Mouse (Mus musculus): Measurements from ENCODE around the gene Nsmce3.

Gene Nsmce3

DNA sequence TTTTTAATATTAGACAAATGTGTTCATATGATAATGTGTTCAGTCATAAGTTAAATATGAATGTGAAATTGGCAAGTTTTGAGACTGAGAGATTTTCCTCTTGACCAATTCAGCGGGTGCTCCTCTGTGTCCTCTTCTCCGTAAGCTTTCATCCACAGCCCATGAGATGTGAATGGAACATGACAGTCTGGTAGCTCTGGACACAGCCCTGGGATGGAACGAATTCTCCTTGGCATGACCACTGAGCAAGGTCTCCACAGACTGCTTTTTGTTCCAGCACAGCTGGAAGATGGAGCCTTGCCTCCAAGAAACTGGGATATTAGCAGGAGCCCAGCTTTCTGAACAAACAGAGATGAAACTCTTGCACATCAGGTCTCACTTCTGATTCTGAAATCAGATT lies 9.8 kb downstream of the Nsmce3 start:
- no peak for DNase-seq (ENCODE audit: low spot score in 2 of 2)

DNA sequence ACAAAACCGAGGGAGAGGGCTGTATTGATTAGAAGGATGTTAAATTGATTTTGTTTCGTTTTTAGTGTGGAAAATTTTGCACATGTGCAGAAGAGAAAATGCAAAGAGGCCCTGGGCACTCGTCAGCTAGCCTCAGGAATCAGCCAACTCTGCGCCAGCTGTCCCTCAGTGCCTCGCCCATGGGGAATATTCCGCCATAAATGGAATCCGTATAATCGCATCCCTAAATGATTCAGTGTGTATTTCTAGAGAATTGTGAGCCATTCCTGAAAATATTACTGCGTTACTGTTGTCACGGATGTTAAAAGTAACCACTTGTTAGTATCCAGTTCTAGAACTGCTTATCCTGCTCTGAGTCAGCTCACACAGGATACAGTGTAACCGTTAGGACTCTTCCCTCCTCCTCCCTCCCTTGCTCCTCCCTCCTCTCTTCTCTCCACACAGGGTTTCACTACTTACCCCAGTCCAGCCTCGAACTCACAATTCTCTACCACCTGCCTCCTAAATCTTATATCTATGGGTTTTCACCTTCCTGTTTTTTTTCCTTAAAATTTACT lies 16.2 kb downstream of the Nsmce3 start:
- no peak for DNase-seq (ENCODE audit: low spot score in 2 of 2)

DNA sequence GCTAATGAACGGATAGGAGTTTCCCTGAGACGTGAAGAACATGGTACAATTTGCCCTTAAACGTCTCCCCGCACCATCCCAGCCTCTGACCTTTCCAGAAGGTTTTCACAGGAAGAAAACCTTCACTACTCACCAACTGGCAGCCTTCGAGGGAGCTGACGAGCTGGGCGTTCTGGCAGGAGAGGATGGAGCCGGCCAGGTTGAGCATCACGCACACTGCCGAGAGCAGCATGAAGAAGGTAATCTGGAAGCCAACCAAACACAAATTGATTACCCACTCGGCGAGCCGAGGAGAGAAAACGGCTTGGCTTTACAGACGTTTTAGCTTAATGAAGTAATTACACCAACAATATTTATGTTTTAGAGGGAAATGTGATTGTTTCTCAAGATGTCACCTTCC lies 16.8 kb downstream of the Nsmce3 start:
- DNase-seq (ENCODE audit: low spot score in 2 of 2): no peak

DNA sequence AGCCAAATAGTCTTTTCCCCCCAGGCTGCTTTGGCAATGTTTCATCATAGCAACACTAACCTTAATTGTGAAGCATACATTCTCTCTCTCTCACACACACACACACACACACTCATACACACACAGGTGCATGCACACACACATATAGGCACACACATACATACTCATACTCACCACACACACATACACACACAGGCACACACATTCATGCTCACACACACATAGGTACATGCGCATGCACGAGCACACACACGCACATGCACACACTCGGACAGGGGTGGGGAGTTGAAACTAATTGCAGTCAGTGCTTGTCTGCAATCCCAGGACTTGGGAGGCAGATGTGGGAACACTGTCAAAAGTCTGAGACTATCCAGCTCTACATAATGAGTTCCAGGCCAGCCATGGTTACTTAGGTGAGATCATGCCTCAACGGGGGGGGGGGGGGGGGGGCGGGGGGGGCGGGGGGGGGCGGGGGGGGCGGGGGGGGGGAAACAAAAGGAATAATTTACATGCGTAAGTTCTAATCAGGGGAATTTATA lies 17.3 kb downstream of the Nsmce3 start:
- no peak for DNase-seq (ENCODE audit: low spot score in 2 of 2)

DNA sequence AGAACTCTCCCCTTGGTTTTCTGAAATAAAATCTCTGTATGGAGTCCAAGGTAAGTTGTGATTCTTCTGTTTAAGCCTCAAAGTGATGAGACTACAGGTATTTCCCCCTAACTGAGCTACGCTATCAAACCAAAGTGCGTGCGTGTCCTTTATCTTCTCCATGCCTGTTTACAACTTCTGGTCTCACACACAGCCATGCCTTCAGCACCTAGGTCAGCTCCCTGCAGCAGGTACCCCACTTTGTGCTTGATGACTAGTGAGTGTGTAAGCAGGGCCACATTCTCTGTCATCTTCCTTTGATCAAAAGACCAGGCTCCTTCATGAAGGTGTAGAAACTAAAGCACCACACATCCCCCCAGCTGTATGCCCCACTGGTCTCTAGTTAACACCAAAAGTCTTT lies 22.0 kb downstream of the Nsmce3 start:
- no peak for DNase-seq (ENCODE audit: low spot score in 2 of 2)

DNA sequence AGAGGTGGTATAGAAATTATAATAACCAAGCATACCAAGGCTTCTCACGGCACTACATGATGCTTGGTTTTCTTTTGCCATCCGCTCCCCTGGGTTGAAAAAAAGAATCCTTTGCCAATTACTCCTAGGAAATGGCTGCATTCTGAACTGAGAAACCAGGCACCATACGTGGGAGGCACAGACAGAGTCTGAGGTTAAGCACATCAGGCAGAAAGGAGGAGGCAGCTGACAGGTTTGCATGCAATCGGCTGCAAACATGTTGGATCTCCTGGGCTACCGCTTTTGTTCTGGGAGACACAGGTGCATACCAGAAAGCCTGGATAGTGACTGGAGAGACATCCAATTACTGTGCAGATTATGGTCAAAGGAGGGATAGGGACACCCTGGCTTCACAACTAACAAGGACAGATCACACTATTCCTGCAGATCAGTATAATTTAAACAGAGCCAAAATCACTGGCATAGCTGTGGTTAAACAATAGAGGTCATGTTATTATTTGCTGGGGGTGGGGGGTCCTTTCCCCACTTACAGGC lies 25.4 kb downstream of the Nsmce3 start:
- DNase-seq (ENCODE audit: low spot score in 2 of 2): no peak

DNA sequence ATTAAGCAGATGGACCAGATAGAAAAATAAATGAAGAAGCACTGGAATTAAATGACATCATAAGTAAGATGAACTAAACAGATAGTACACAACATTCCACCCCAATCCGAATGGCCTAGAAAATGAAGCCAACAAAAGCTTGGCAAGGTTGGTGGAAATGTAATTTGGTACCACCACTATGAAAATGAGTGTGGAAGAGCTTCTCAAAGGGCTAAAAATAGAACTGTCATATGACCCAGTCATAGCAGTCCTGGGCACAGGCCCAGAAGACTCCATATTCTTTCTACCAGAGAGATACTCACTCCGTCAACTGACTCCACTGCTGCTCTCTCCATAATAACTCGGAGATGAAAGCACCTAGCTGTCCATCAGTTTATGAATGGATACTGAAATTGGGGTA lies 26.7 kb downstream of the Nsmce3 start:
- DNase-seq (ENCODE audit: low spot score in 2 of 2): peak in 1 of 2 experiments; percentile 4

DNA sequence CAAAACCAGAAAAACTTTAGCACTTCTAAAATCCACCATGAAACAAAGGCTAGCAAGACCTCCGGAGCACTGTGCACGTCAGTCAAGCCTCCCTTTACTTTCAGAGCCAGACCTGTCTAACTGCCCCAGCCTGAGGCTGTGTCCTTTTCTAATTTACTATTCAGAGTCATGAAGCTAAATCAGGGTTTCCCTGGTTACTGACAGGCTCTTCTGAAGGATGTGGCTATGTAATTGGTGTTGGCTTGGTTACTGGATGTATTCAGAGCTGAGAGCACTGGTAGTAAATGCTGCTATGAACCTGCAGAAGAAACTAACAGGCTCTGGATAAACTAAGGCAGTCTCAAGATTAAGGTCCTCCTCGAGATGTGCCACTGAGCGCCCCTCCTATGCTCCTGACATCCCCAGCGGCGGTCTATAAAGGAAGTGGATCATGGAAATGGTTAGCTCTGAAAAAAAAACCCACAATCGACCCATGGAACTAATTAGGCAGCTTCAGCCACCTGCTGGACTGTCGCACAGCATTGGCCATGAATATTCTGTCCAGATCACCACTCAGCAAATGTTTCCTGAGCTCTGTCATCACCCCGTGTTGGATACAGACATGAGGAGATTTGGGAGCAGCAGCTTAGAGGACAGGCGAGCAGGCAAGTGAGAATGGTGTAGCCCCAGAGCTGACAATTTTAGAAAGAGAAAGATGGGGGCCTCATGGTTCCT lies 31.7 kb downstream of the Nsmce3 start:
- no peak for DNase-seq (ENCODE audit: low spot score in 2 of 2)

DNA sequence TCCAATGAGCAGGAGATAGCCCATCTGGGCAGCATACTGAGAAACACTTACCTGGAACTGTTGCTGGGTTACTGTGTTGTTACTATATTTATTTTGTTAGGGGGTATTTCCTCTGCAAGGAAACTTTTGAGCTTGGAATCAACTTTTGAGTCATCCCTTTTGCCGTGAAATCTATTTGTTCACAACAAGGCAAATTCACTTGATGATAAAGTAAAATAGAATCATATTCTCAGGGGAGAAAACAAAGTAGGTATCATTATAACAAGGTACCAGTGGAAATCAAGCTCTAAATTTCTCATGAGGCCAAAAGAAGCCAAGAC lies 32.3 kb downstream of the Nsmce3 start:
- no peak for DNase-seq (ENCODE audit: low spot score in 2 of 2)

DNA sequence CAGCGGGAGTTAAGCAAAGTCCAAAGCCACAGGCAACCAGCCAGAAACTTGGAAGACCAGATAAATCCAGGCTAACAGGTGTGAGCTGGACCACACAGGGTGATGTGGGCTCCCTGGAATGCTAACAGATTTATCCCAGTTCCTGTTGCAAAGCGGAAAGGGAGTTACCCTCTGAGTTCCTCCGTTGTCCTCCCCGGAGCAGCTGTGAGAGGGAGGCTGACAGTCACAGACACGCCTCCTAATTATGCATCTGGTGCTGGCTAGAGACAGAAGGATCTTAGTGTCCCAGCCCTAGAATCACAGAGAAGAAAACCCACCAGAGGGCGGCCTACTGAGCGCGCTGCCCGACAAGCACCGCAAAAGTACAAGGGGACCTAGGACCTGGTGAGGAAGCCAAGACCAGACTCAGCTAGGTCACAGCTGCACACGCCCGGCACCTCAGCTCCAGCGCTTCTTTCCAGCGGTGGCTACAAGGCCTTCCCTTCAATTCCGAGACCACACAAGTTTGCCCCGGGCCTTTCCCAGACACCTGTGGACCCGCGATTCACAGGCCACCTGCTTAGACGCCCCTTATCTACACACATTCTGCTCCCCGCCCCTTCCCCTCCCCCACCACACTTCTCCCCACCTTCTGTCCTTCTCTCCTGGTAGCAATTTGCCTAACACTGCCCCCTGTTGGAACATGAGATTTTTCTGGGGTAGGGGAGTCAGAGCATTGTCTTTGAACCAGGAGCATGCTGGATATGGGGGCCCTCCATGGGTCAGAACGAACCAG lies 32.8 kb downstream of the Nsmce3 start:
- peak; percentile 19 to 58 for DNase-seq (ENCODE audit: low spot score in 2 of 2)

DNA sequence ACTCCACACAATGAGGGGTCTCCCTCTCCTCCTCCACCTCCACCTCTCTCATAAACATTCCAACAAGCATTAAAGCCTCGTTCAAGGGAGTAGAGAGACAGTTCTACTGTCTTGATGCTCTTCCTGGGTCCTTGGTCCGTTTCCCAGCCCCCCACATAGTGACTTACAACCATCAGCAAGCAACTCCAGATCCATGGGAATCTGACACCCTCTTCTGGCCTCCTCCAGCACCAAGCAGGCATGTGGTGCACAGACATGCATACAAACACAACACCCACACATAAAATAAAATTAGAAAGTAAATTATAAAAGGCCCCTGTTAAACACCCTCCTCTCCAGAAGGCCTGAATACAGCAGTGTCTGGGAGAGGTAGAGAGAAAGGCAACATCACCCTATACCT lies 33.5 kb downstream of the Nsmce3 start:
- no peak for DNase-seq (ENCODE audit: low spot score in 2 of 2)

DNA sequence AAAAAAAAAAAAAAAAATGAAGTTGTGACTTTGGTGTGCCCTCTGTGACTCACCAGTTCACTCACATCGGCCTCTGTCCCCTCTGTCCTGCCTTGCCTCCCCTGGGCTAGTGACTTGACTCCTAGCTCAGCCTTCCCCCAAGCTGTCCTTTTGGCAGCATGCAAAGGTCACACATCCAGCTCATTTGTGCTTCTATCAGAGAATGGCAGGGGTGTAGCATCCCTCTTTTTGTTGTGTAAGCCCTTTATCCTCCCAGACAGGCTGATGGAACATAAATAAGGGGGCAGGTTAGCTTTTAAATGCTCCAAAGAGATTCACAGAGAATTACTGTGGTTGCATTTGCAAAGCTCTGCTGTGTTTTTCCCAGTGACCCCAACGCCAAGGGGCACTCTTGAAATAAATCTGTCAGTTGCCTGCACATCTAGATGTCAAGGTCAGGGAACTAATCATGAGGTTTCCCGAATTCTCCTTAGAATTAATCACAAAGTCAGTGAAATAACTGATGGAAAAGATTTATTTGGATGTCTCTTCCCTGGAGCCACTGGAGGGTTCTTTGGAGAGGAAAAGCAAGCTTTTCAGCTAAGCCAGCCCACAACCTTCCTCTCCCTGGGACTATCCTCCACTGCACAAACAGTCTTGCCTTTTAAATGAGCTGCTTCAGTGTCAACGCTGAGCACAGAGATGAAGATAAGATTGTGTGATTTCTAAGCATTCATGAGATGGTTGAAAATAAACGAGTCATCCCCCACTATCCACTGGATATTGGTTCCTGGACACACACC lies 42.4 kb downstream of the Nsmce3 start:
- no peak for DNase-seq (ENCODE audit: low spot score in 2 of 2)

DNA sequence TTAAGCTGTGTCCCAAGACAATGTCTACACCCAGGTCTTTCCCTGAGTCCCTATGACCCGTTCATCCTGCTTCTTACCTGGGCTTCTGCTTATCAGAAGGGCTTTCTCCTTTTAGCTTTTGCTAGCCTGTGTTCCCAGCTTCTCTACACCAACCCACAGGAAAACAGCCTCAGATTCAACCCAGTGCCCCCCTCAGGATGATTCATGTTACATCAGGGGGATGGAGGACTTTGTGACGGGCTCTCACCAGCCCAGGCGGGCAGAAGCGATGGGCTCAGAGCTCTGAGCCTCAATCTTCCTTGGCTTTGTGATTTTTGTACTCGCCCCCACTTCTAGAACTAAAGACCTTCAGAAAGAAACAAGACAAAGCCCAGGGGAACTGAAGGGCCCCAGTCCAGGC lies 51.7 kb downstream of the Nsmce3 start:
- DNase-seq (ENCODE audit: low spot score in 2 of 2): no peak

DNA sequence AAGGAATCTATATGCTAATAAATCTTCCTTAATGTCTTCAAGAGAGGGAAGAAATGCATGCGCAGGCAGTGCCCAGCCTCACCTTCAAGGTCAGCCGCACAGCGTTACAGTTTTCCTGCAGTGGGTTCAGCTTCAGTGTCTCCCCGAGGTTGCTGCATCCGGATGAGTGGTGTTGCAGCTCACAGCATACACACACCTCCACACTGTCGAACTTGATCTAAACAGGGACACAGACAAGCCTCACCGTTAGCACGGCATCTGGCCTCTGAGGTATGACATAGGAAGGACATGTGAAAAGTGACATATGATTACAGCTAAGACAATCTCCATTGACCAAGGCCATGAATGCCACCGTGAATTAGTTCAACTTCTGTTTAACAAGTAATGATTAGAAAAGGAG lies 53.1 kb downstream of the Nsmce3 start:
- no peak for DNase-seq (ENCODE audit: low spot score in 2 of 2)
